Mouse (Mus musculus) forebrain, embryonic 13.5 days (tissue): ENCODE measurements at regions not wholly inside any gene's neighbourhood (a gene's known extent, or its start where the extent isn't known, plus 50 kb on each side); places are given as distances from the start of the nearest gene placed in this dataset.

Source experiments
- ATAC-seq: fragments of 200-750 bp; cut with Nextera tagmentation; 2 replicates; pipeline ENCODE4 v1.8.0; 2017
- H3K27ac ChIP-seq: fragments of 300-500 bp; sonication (generic); 2 replicates; pipeline ENCODE4 v1.5.1; 2015; ENCODE audit warnings: inconsistent platforms, mild to moderate bottlenecking, moderate library complexity
- H3K27me3 ChIP-seq: fragments of 300-500 bp; sonication (generic); 2 replicates; pipeline ENCODE4 v1.6.1; 2015; ENCODE audit warnings: mild to moderate bottlenecking, inconsistent platforms
- H3K36me3 ChIP-seq: fragments of 300-500 bp; sonication (generic); 2 replicates; pipeline ENCODE4 v1.6.1; 2015; ENCODE audit warnings: mild to moderate bottlenecking, inconsistent platforms; ENCODE audit not compliant: poor library complexity, severe bottlenecking
- H3K4me1 ChIP-seq: fragments of 300-500 bp; sonication (generic); 2 replicates; pipeline ENCODE4 v1.6.1; 2015; ENCODE audit warnings: inconsistent platforms
- H3K4me2 ChIP-seq: fragments of 300-500 bp; sonication (generic); 2 replicates; pipeline ENCODE4 v1.6.1; 2015; ENCODE audit warnings: inconsistent platforms, mild to moderate bottlenecking, moderate library complexity
- H3K4me3 ChIP-seq: fragments of 300-500 bp; sonication (generic); 2 replicates; pipeline ENCODE4 v1.5.1; 2015; ENCODE audit warnings: mild to moderate bottlenecking, inconsistent platforms
- H3K9ac ChIP-seq: fragments of 300-500 bp; sonication (generic); 2 replicates; pipeline ENCODE4 v1.6.1; 2015; ENCODE audit warnings: mild to moderate bottlenecking, inconsistent platforms
- H3K9me3 ChIP-seq: fragments of 300-500 bp; sonication (generic); replicated peaks from 2 replicates; pipeline ENCODE4 v1.6.1; 2016; ENCODE audit warnings: inconsistent platforms
- WGBS: fragments of 180-500 bp; shearing (Covaris S2); methylation state at CpG from one replicate; pipeline ENCODE4 v1.1.7; 2015; 5-methylcytosine and 5-hydroxymethylcytosine counted together

DNA sequence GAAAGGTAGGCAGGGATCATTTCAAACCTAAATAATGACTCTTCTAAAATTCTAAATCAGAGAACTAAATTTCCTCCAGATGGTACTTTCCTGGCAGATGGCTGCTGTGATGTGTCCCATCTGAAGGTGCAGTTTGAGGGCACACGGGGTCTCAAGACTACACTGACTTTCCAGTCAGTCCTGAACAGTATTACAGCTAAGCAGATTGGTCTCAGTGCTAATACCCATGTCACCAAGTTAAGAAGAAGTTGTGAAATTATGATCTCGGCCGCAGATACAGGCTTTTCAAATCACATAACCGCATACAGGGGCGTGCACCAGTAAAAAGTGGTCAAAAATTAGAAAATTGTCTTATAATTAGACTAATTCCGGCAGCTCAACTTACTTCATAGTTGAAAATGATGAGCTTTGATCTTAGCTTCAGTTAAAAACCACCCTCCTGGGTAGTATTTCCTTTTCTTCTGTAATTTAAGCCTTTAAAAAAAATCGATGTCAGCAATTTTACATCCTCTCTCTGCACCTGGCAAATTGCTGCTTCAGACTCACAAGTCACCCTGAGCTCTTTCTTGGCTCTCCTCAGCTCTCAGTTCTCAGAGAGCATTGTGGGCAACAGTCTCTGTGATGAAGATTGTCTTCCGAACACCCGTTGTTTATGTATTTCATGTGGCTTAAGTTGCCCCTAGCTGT lies 113.2 kb upstream of the Ccn2 start:
- ATAC-seq: peak; percentile 33; the same call in 1 of the 2 replicates

GRCm38 (mm10) chr10:24483053-24483452 lies 112.2 kb upstream of the Ccn2 start:
- H3K4me3 ChIP-seq: no peak overlapping the region
- 79% methylated on average over 3 of the region's 3 CpGs for WGBS
- H3K4me2 ChIP-seq: no peak overlapping the region

More for the DNA sequence above, 113.2 kb upstream of the Ccn2 start:
- 83% methylated on average over 9 of the region's 9 CpGs for WGBS
- Histone ChIP-seq H3K4me3 (no peak overlapping the region), H3K36me3 (no peaks in the 10 kb centered on the region), H3K27me3 (no peaks in the 10 kb centered on the region), H3K4me1 (peaks cover 4% of the 10 kb centered on the region; the same call in 1 of the 2 replicates), H3K9me3 (no peaks in the 10 kb centered on the region), H3K9ac (no peak overlapping the region), H3K27ac (no peak overlapping the region), H3K4me2 (no peak overlapping the region)

DNA sequence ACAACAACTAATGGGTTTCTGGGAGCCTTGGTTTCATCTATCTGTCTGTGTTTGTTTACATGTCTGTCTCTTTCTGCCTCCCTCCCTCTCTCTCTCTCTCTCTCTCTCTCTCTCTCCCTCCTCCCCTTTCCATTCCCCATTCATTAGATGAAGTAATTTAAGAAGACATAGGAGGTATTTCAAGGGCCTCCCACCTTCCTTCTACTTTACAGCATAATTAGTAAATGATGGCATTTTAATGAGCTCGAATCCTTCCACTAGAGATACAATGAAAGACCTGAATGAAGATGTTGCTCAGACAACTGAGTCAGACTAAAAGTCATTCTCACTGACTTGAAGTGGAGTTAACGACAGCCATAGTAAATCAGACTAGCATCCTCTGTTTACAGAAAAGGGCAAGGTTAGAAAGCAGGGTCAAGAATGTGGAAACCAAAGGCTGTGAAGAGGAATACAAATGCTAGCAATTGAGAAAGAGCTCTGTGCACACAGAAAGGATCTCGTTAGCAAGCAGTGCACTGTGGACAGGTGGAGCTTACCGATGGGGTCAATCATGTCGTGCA lies 111.1 kb upstream of the Ccn2 start:
- no peak for ATAC-seq
- peaks cover 4% of the 10 kb centered on the region; the same call in 1 of the 2 replicates for H3K4me1 ChIP-seq
- H3K4me3 ChIP-seq: no peak overlapping the region
- WGBS: 27% methylated on average over 5 of the region's 5 CpGs
- no peak overlapping the region for H3K27ac ChIP-seq
- H3K36me3 ChIP-seq: no peaks in the 10 kb centered on the region
- no peaks in the 10 kb centered on the region for H3K27me3 ChIP-seq
- no peak overlapping the region for H3K4me2 ChIP-seq
- H3K9ac ChIP-seq: no peak overlapping the region
- no peaks in the 10 kb centered on the region for H3K9me3 ChIP-seq

More at GRCm38 (mm10) chr10:24483053-24483452, 112.2 kb upstream of the Ccn2 start:
- Histone ChIP-seq H3K36me3 (no peaks in the 10 kb centered on the region), H3K4me1 (peaks cover 4% of the 10 kb centered on the region; the same call in 1 of the 2 replicates), H3K27ac (no peak overlapping the region), H3K9me3 (no peaks in the 10 kb centered on the region), H3K27me3 (no peaks in the 10 kb centered on the region), H3K9ac (no peak overlapping the region)
- 0 out of 2 replicates have a peak, but pooled peaks have one; percentile 33 for ATAC-seq

DNA sequence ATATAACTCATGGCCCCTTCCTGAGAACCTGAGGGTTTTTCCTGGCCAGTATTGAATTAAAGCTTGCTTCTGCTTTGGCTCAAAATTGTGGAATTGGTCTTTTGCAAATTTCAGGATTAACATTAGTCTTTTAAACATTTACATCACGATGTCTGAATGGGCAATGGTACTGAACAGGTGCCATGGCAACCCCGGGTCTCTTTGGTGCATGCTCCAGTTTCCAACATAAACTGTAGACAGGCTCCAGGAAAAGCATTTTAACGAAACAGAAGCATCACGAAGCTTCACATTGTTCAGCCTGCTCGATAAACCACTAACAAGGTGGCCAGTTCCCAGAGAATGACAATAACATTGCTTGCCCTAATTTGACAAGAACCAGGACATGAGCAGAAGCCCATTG lies 109.8 kb upstream of the Ccn2 start:
- H3K9ac ChIP-seq: no peak overlapping the region
- H3K9me3 ChIP-seq: no peaks in the 10 kb centered on the region
- no peak overlapping the region for H3K4me3 ChIP-seq
- H3K4me1 ChIP-seq: peaks cover 4% of the 10 kb centered on the region; the same call in 1 of the 2 replicates
- no peaks in the 10 kb centered on the region for H3K27me3 ChIP-seq
- ATAC-seq: no peak
- no peaks in the 10 kb centered on the region for H3K36me3 ChIP-seq
- WGBS: 52% methylated on average over 5 of the region's 5 CpGs
- H3K4me2 ChIP-seq: no peak overlapping the region
- H3K27ac ChIP-seq: no peak overlapping the region

DNA sequence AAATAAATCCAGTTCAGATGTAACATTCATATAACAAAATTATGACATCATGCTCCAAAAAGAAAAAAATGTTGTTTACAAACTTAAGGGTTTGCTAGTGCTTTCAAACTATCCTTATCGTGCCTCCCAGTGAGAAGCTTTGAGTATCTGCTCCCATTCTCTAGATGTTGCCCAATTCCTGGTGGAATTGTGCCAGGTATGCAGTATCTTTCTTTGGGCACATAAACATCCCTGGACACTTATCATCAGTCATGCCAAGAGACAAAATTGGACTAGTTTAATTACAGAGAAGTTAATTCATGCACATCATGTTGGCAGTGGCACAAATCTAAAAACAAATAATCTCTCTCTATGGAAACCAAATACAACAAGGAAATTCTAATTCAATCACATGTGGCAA lies 109.0 kb upstream of the Ccn2 start:
- Histone ChIP-seq H3K4me2 (no peak overlapping the region), H3K4me1 (peaks cover 4% of the 10 kb centered on the region; the same call in 1 of the 2 replicates), H3K27me3 (no peaks in the 10 kb centered on the region), H3K27ac (no peak overlapping the region), H3K9me3 (no peaks in the 10 kb centered on the region), H3K9ac (no peak overlapping the region), H3K36me3 (no peaks in the 10 kb centered on the region), H3K4me3 (no peak overlapping the region)
- WGBS: 81% methylated on average over 1 of the region's 1 CpGs
- ATAC-seq: no peak

DNA sequence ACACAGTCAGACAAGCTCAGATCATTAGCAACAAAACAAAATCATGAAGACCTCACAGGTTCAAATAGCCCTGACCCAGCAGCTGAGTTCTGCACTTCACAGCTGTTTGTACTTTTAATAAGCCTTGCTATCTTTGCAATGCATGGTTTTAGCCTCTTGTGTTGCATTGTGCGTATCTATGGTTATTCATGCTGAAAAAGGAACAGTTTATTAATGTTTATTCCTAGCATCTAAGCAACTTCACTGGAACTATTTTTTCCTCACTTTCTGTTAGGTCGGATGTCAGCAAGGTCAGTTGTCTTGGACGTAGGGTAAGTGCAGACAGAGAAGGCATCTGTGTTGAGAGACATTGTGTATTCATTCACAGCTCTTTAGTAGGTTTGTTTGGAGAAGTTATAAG lies 107.3 kb upstream of the Ccn2 start:
- Histone ChIP-seq H3K9ac (no peak overlapping the region), H3K36me3 (no peaks in the 10 kb centered on the region), H3K27ac (no peak overlapping the region), H3K9me3 (no peaks in the 10 kb centered on the region), H3K4me1 (peaks cover 4% of the 10 kb centered on the region; the same call in 1 of the 2 replicates), H3K4me3 (no peak overlapping the region), H3K4me2 (no peak overlapping the region), H3K27me3 (no peaks in the 10 kb centered on the region)
- no peak for ATAC-seq
- 88% methylated on average over 3 of the region's 3 CpGs for WGBS

- Histone ChIP-seq H3K27ac (no peak overlapping the region), H3K36me3 (no peaks in the 10 kb centered on the region), H3K27me3 (no peaks in the 10 kb centered on the region), H3K9ac (no peak overlapping the region), H3K4me3 (no peak overlapping the region), H3K9me3 (no peaks in the 10 kb centered on the region), H3K4me1 (peaks cover 4% of the 10 kb centered on the region; the same call in 1 of the 2 replicates), H3K4me2 (no peak overlapping the region)
- WGBS: 73% methylated on average over 2 of the region's 2 CpGs
- ATAC-seq: no peak
Observed at GRCm38 (mm10) chr10:24490432-24490831, 104.8 kb upstream of the Ccn2 start.

- no peaks in the 10 kb centered on the region for H3K9me3 ChIP-seq
- H3K9ac ChIP-seq: no peak overlapping the region
- no peak for ATAC-seq
- no peak overlapping the region for H3K4me3 ChIP-seq
- no peaks in the 10 kb centered on the region for H3K27me3 ChIP-seq
- H3K4me1 ChIP-seq: peaks cover 4% of the 10 kb centered on the region; the same call in 1 of the 2 replicates
- H3K36me3 ChIP-seq: no peaks in the 10 kb centered on the region
- no peak overlapping the region for H3K4me2 ChIP-seq
- H3K27ac ChIP-seq: no peak overlapping the region
- WGBS: 94% methylated on average over 3 of the region's 3 CpGs
Observed at GRCm38 (mm10) chr10:24491848-24492247, 103.4 kb upstream of the Ccn2 start.

GRCm38 (mm10) chr10:24493392-24493791 lies 101.8 kb upstream of the Ccn2 start:
- no peak for ATAC-seq
- Histone ChIP-seq H3K9ac (no peak overlapping the region), H3K4me3 (no peak overlapping the region), H3K36me3 (no peaks in the 10 kb centered on the region), H3K9me3 (no peaks in the 10 kb centered on the region), H3K4me2 (no peak overlapping the region), H3K4me1 (peaks cover 4% of the 10 kb centered on the region; the same call in 1 of the 2 replicates), H3K27ac (no peak overlapping the region), H3K27me3 (no peaks in the 10 kb centered on the region)
- 62% methylated on average over 4 of the region's 4 CpGs for WGBS

DNA sequence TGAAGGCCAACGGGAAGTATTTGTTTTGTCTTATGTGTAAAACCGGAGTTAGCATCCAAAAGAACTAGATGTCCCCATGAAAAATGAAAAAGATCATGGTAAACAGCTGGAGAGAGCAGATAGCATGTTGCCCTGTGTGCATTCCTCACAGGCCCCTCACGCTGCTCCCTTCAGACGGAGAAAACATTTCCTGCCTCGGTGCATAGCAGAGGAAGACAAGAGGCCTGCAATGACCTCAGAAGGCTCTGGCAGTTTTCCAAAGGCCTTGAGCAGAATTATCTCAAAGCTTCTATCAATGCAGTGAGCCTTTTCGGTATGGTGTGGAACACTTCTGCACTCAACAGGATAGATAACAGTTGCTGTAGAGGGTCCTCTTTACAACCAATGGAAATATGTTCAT lies 101.3 kb upstream of the Ccn2 start:
- no peak for ATAC-seq

GRCm38 (mm10) chr10:24519795-24520512 lies 75.3 kb upstream of the Ccn2 start:
- H3K27me3 ChIP-seq: no peaks in the 10 kb centered on the region
- no peaks in the 10 kb centered on the region for H3K4me1 ChIP-seq
- H3K4me3 ChIP-seq: no peak overlapping the region
- H3K36me3 ChIP-seq: no peaks in the 10 kb centered on the region
- no peak overlapping the region for H3K4me2 ChIP-seq
- H3K9ac ChIP-seq: no peak overlapping the region
- H3K9me3 ChIP-seq: no peaks in the 10 kb centered on the region; the same call in 1 of the 2 replicates
- ATAC-seq: no peak
- no peak overlapping the region for H3K27ac ChIP-seq
- 93% methylated on average over 11 of the region's 11 CpGs for WGBS

More for the DNA sequence above, 101.3 kb upstream of the Ccn2 start:
- H3K4me2 ChIP-seq: no peak overlapping the region
- no peaks in the 10 kb centered on the region for H3K36me3 ChIP-seq
- H3K27ac ChIP-seq: no peak overlapping the region
- no peak overlapping the region for H3K9ac ChIP-seq
- no peak overlapping the region for H3K4me3 ChIP-seq
- no peaks in the 10 kb centered on the region for H3K27me3 ChIP-seq
- H3K9me3 ChIP-seq: no peaks in the 10 kb centered on the region
- 73% methylated on average over 6 of the region's 6 CpGs for WGBS
- H3K4me1 ChIP-seq: peaks cover 4% of the 10 kb centered on the region; the same call in 1 of the 2 replicates

- no peak overlapping the region for H3K27ac ChIP-seq
- no peaks in the 10 kb centered on the region for H3K27me3 ChIP-seq
- H3K4me3 ChIP-seq: no peak overlapping the region
- 85% methylated on average over 3 of the region's 3 CpGs for WGBS
- no peak overlapping the region for H3K4me2 ChIP-seq
- H3K9me3 ChIP-seq: no peaks in the 10 kb centered on the region; the same call in 1 of the 2 replicates
- no peak overlapping the region for H3K9ac ChIP-seq
- H3K36me3 ChIP-seq: no peaks in the 10 kb centered on the region
- H3K4me1 ChIP-seq: no peaks in the 10 kb centered on the region
- no peak for ATAC-seq
Observed at GRCm38 (mm10) chr10:24520515-24520914, 74.7 kb upstream of the Ccn2 start.
